ENCODE assay signal across 9 mouse cellular contexts in the genomic region with DNA sequence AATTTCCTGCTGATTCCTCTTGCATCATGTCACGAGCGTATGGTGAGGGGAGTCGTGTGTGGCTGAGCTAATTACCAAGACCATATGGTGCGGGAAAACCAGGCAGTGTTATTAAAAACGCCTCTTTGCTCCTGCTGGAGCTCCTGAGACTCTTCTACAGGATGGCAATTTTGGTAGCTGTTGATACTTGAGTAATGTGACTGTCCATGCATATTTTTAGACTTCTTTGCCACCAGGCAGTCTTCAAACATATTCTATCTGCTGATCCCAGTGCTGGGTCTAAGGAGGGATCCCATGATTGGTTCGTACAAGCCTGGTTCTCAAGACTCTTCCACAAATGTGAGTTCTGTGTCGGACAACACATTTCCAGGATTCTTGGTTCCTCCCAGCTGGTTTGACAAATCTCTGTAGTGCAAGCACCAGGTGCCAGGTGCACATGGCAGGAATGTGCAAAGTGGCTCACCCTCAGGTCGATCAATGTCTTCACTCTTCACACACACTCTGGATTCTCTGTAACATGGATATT. TPM values are rescaled to one million over a fixed set of nuclear protein-coding genes. Genes with fewer than 3 reads are reported as not detected.
DNase-seq lines count a peak whose midpoint lies in the region.
"Had no signal": no experiment of that assay in that cellular context is flagged by ENCODE, and none has a peak within 500 bp of the region (broad histone marks: within the 10 kb centered on the region; RNA-seq: fewer than 3 reads in every experiment).

No protein-coding gene starts in this region.

- peak; percentile 29 to 50 for DNase-seq in layer of hippocampus, adult 8-10 months (ENCODE audit: low spot score in 2 of 2)
- no peak for DNase-seq in layer of hippocampus, postnatal 10 days (ENCODE audit: low spot score in 2 of 2)
- peak; percentile 74 for DNase-seq in cerebellum, adult 11 months
- DNase-seq in cerebellum, adult 8-10 months: peak; percentile 69
- peak; percentile 23 to 50 for DNase-seq in left cerebral cortex, adult 9 months (ENCODE audit: low spot score in 2 of 2)
- no peak for DNase-seq in lung, adult 18-20 months
- DNase-seq in MN1 (ENCODE audit: low spot score): no peak
- DNase-seq: gastrocnemius, postnatal 36 days; kidney, adult 8-10 months had no signal

RNA-seq across cellular contexts. Expression of gene Gm11983, which starts 52.3 kb away (rescaled TPM):
- not detected for total RNA-seq in layer of hippocampus, adult 8-10 months (2022)
- total RNA-seq in layer of hippocampus, postnatal 10 days (2021): not detected
- total RNA-seq: gastrocnemius, postnatal 36 days had no signal

Comparison
In these comparisons a context has a peak if more than half of its experiments do, and no peak if none do; other contexts are left out.
1. DNase-seq: peak in layer of hippocampus, adult 8-10 months (2 of 2), cerebellum, adult 11 months (single experiment), cerebellum, adult 8-10 months (single experiment) and left cerebral cortex, adult 9 months (2 of 2); none in layer of hippocampus, postnatal 10 days (0 of 2), lung, adult 18-20 months (0 of 2) and MN1 (single experiment).